Mouse (Mus musculus): Measurements from ENCODE around the gene Ndufaf5. TPM values are rescaled to one million over a fixed set of nuclear protein-coding genes. Genes with fewer than 3 reads are reported as not detected.

Gene Ndufaf5
- total RNA-seq, 2 experiments from 2014 or later, result 50.3 to 54.6 TPM

- TF ChIP-seq CTCF (conservative IDR thresholded peaks at IDR 0.05), result no peak
- no peak for DNase-seq (ENCODE audit: low spot score in 2 of 2)
- Histone ChIP-seq H3K4me3 (no peak overlapping the region), H3K27ac (peak overlapping the region; percentile 76)
Observed at GRCm38 (mm10) chr2:140215415-140215814, 45.0 kb downstream of the Ndufaf5 start.

- peak overlapping the region; percentile 76 for H3K27ac ChIP-seq
- no peak for TF ChIP-seq CTCF (conservative IDR thresholded peaks at IDR 0.05)
- H3K4me3 ChIP-seq, result no peak overlapping the region
- no peak for DNase-seq (ENCODE audit: low spot score in 2 of 2)
Observed at GRCm38 (mm10) chr2:140215965-140216364, 45.5 kb downstream of the Ndufaf5 start.

DNA sequence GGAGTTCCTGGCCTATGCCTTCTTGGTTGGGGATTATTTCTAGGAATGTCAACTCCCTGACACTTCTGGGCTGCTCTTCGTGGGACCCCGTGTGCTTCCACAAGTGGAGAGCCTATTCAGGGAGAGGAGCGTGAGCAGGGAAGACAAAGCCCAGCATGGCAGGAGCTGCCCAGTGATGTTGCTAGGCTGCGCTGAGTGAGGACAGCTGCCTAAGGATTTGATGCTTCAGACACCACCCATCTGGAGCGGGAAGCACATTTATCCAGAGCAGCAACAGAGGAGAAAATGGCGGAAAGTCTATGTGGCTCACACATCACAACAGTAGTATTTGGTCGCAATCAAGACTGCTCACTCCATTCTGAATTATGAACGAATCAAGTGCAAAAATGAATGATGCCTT is 49.9 kb downstream of the Ndufaf5 start:
- TF ChIP-seq CTCF (conservative IDR thresholded peaks at IDR 0.05), result no peak
- H3K27ac ChIP-seq, result no peak overlapping the region
- H3K4me3 ChIP-seq, result no peak overlapping the region
- DNase-seq (ENCODE audit: low spot score in 2 of 2), result no peak

DNA sequence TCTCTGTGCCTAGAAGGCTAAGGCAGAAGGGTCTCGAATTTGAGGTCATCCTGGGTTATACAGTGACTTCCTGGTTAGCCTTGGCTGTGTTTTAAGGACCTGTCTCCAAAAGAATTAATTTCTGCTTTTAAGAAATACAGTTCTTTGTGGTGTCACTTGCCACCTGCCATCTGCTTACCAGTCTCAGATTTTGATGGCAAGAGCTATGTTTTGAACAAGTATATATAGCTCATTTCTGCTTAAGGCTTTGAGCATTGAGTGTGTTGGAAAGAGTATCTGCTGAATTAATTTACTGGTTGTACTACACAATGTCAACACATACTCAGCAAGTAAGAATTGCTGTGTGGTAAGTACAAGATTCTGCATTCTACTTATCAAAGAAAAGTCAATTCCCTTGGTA is 59.8 kb downstream of the Ndufaf5 start:
- Histone ChIP-seq H3K4me3 (no peak overlapping the region), H3K27ac (no peak overlapping the region)
- TF ChIP-seq CTCF (conservative IDR thresholded peaks at IDR 0.05), result no peak
- DNase-seq (ENCODE audit: low spot score in 2 of 2), result no peak

DNA sequence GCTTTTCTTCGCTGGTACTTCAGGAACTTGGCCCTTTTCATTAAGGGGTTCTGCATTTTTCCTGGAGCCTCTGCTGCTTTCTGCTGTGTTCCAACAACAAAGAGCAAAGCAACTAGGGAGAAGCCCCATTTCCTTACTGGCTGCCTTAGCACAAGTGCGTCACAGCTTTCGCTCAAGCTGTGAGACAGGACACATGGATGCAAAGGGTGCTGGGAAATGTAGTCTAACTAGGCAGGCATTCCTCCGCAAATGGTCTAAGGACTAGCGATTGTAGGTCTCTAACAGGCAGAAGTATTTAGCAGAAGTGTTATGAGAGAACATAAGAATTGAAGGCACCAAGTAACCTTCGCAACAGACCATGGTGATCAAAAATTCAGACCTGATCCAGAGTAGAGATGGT is 66.8 kb downstream of the Ndufaf5 start:
- DNase-seq (ENCODE audit: low spot score in 2 of 2), result no peak
- TF ChIP-seq CTCF (conservative IDR thresholded peaks at IDR 0.05), result no peak
- Histone ChIP-seq H3K27ac (no peak overlapping the region), H3K4me3 (no peak overlapping the region)

DNA sequence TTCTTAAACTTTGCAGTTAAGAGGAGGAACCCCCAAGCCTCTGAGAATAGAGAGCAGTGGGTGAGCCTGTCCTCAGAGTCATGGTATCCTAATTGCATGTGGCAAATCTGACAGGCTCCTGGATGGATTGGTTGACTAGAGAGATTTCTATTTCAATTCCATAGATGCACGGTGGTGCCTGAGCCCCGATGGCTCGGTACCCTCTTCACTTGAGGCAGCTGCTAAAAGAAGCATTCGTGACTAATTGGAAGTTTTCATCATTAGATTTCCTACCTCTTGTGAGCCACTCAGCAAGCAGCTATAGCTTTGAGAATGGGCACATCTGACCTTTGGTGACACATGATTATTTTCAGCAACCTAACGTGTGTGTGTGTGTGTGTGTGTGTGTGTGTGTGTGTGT is 71.9 kb downstream of the Ndufaf5 start:
- DNase-seq (ENCODE audit: low spot score in 2 of 2), result no peak
- no peak for TF ChIP-seq CTCF (conservative IDR thresholded peaks at IDR 0.05)
- no peak overlapping the region for H3K4me3 ChIP-seq

GRCm38 (mm10) chr2:140243105-140243504 is 72.7 kb downstream of the Ndufaf5 start:
- Histone ChIP-seq H3K27ac (no peak overlapping the region), H3K4me3 (no peak overlapping the region)
- no peak for TF ChIP-seq CTCF (conservative IDR thresholded peaks at IDR 0.05)
- no peak for DNase-seq (ENCODE audit: low spot score in 2 of 2)

More for the DNA sequence above, 71.9 kb downstream of the Ndufaf5 start:
- no peak overlapping the region for H3K27ac ChIP-seq

Other genes starting within 250 kb of the Ndufaf5 start
- gene Tasp1, start 103.8 kb upstream of the Ndufaf5 start, total RNA-seq (2021), result 10 to 100 TPM; 28.3 to 30.3 TPM
- gene Gm17374, start 18.6 kb upstream of the Ndufaf5 start, total RNA-seq (2021), result not detected
- 10 to 100 TPM; 20.0 to 23.5 TPM for gene Esf1, start 85 bp upstream of the Ndufaf5 start, total RNA-seq (2021)
- not detected for gene Sel1l2, start 219.1 kb downstream of the Ndufaf5 start, total RNA-seq (2021)
- gene Macrod2, start 224.7 kb downstream of the Ndufaf5 start, total RNA-seq (2021), result 10 to 100 TPM; 47.4 to 55.5 TPM

Measured in layer of hippocampus, adult 2 months (tissue).